Mouse (Mus musculus) spleen, postnatal 14 days (tissue): Measurements from ENCODE around the gene Mrpl14.

Source experiments
- DNase-seq, 2 experiments: peaks; one replicate each; pipeline ENCODE4 v3.0.0; 2021 to 2022; ENCODE audit warnings: low spot score in 2 of 2

The Mrpl14 gene

DNA sequence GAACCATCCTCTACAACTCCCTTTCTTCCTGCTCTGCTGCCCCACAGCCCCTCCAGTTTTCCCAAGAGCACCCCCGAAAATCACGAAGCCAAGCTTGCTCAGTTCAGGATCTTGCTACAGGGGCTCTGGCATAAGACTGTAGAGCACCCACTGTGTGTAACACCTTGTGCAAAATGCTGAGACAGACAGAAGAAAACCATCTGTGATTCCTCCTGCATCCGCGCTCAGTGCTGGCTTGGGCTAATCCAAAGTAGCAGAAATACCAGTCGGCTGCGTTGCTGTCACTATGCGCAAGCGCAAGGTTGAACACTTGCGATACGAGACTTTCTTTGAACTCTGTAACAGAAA lies 38.4 kb downstream of the Mrpl14 start:
- DNase-seq = no peak

DNA sequence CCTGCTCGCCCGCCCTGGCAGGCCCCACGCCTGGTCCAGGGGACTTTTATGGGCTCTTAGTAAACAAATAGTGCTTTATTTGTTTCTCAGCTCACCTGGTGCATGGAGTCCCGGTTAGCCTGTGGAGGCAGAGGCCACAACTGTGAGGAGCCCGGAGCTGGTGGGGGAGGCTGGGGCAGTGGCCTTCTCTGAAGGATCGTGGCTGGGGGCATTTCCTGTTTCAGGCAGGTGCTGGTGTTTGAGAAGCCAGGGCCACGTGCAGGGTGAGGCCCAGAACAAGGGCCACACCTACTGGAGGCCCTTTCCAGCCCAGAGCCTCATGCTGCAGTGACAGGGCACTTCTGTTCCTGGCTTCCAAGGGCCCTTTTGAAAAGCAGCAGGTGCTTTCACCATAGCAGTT lies 40.1 kb downstream of the Mrpl14 start:
- DNase-seq = no peak

DNA sequence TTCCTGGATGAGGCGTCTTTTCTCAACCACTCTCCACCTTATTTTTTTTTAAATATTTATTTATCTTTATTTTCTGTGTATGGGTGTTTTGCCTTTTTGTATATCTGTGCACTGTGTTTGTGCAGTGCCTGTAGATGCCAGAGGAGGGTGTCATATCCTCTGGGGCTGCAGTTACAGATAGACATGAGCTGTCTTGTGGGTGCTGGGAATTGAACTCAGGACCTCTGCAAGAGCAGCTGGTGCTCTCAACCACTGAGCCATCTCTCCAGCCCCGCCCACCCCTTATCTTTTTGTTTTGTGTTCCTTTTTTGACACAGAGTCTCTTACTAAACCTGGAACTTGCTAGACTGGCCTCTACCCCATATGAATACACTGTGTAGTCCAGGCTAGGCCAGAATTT lies 41.4 kb downstream of the Mrpl14 start:
- no peak for DNase-seq

DNA sequence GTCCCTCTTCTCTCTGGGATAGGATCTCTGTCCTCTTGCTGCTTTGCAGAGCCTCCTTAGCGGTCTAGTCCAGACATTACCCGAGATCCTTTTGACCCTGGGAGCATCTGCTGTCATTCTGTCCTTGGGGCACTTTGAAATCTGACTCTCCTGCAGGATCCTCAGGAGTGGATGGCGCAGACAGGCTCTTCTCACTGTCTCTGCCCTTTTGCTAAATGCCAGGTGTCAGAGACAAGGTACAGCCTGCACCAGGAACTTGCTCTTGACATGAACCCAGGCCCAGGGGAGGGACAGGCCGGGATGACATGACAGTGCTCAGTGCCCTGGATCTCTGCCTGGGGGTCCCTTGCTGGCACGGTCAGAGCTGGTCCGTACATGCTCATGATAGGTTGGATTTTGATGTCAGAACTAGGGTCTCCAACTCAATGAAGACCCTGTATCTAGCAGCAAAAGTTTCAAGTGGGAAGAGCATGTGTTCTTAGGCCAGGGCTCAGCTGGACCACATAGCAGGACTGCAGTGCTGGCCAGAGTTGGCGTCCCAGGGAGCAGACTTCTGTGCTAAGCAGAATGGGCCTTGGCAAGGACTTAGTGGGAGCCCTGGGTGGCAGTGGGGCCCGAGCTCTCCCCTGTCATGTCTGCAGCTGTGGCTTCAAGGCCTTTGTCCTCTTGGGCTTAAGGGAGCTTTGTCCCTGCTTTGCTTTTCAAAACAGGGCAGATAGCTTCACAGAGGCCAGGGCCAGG lies 42.0 kb downstream of the Mrpl14 start:
- no peak for DNase-seq

DNA sequence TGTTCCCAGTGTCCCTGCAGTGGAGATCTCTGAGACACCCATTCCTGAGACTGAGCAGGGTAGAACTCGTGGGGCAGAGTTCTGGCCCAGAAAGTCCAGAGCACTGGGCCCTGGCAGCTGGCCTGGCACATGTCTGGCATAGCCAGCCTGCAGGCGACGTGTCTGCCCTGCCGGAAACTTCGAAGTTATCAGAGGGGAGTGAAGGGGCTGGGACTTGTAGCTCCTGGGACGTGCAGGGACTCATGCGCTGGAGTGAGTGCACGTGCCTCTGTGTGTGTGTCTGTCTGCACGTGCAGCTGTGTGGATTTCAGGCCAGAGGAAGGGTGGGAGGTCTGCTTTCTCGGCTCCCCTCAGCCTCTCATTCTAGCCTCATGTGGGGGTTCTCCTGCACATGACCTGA lies 43.3 kb downstream of the Mrpl14 start:
- DNase-seq = no peak

DNA sequence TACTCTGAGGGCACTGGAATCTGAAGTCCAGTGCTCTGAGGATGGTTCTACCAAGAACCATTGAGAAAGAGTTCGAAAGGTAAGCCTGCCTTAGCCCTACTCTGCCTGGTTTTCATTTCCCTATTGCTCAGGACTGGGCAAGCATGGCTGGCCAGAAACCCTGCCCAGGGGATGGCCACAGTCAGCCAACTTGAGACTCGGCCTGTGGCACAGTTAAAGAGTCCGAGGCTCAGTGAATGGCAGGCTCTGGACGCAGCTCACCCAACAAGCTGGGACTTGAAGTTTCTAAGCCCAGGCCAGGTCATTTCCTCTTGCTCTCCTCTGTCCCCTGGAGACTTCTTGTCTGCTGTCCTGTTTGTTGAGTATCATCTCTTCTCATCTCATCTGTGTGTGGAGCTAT lies 44.6 kb downstream of the Mrpl14 start:
- DNase-seq = no peak

DNA sequence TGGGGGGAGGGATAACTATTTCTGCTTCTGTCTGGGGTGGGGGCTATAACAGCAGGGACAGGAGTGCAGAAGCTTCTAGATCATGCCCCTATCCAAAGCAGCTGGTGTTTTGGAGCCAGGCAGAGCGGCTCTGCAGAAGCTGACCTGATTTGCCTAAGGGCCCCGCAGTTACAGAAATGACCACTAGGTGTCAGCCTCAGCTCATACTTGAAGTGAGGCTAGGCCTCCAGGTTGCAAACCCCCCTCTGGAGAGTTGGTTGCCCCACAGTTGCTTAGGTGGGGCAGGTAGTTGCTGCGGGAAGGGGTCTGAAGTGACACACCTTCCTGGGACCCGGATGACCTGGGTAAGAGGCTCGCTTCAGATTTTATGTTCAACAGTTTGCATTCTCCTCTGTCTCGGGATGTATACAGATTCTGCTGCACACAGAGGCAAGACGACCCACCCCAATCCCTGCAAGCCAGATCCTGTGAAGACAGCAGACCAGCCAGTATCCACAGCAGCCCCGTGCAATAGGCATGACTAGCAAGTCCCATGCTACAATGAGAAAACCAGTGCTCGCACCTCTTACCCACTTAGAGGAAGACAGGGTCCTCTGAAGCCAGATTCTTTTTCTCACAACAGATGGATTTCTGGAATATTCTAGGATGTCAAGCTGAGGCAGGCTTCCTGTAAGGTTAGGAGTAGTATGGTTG lies 45.2 kb downstream of the Mrpl14 start:
- DNase-seq = peak; percentile 58 to 76

DNA sequence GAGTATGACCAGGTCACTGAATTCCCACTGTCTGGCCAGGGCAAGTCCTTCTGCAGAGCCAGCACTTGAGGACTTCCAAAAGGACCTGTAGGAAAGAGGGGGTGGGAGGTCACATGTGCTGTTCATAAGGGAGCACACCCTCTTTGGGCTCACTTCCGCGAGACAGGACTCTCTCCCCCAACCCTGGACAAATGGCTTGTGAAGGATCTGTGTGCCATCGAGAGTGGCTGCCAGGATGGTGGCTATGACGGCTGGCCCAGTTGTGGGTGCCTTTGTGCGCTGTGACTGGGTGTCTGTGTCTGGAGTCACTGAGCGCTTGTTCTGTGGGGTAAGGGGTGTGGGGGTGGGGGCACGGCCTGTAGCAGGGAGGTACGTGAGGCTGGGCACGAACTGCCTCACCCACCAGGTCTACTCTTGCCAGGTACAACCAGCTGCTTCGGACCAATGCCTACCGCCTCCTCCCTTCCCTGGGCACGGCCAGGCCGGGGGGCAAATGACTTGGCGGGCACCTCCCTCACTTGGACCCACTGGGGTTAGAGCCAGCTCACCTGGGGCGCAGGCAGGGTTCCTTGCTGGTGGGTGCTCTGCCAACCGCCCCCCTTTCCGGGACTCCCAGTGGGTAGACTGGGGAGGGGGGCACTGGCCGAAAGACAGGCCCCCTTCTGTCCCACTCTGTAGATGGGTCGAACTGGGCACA lies 47.1 kb downstream of the Mrpl14 start:
- DNase-seq = no peak

DNA sequence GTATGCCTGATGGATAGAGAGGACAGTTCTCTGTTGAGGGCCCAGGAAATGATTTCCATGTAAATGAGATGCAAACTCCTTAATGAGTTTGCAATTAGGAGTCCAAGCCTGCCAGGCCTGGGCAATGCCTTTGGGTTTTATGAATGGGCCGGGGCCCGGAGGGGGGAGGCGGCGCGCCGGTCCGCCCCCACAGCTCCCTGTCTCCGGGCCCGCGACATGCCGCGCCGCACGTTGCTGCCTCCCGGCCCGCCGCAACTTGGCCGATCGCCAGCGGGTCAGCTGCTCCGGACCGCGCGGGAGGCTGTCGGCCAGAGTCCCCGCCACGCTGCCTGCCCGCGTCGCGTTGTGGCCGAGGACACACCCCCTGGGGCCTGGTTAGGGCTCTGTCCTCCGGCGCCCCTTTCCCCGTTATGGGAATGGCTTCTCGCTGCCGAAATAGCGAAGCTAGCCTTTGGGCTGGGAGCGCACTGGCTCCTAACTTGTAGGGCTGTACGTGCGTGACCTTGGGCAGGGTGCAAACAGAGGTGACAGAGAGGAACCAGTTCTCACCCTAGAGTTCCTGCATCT lies 47.7 kb downstream of the Mrpl14 start, which contains the start of gene 1600014C23Rik:
Gene 1600014C23Rik, minus strand, starts transcription at position 110 of the 567 bp plus-strand sequence.
- DNase-seq = no peak

DNA sequence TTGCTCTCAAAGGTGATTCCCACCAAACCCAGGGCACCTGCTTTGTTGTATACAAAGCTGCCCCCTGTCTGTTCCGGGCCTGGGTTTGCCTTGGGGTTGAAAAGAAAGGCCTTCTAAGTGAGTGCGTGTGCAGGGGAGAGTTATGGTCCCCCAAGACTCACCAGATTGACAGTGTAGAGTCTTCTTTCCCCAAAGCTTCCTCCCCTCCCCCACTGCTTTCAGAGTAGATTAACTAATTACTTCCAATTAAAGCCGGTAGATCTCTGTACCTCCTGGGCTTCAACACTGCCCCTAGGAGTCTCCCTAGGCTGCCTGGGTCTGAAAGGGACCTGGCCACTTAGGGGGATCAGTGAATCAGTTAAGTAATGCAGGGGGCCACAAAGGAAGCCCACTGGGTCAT lies 48.2 kb downstream of the Mrpl14 start:
- no peak for DNase-seq

DNA sequence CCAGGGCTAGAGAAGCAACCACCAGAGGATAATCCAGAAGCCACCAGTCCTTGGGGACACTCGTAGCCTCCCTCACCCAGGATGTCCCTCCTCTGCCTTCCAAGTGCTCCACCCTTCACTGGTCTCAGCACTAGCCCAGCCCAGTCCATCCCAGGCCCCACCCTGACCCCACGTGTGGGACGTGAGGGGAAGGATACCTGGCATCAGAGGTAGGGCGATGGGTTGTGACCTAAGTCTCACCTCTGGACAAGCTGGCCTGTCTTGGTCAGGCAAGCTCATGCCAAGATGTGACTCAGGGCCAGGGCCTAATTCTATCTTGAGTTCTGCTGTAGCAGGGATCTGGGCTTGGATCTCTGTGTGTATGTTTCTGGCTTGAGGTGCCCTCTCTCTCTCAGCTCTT lies 48.8 kb downstream of the Mrpl14 start:
- DNase-seq = no peak

DNA sequence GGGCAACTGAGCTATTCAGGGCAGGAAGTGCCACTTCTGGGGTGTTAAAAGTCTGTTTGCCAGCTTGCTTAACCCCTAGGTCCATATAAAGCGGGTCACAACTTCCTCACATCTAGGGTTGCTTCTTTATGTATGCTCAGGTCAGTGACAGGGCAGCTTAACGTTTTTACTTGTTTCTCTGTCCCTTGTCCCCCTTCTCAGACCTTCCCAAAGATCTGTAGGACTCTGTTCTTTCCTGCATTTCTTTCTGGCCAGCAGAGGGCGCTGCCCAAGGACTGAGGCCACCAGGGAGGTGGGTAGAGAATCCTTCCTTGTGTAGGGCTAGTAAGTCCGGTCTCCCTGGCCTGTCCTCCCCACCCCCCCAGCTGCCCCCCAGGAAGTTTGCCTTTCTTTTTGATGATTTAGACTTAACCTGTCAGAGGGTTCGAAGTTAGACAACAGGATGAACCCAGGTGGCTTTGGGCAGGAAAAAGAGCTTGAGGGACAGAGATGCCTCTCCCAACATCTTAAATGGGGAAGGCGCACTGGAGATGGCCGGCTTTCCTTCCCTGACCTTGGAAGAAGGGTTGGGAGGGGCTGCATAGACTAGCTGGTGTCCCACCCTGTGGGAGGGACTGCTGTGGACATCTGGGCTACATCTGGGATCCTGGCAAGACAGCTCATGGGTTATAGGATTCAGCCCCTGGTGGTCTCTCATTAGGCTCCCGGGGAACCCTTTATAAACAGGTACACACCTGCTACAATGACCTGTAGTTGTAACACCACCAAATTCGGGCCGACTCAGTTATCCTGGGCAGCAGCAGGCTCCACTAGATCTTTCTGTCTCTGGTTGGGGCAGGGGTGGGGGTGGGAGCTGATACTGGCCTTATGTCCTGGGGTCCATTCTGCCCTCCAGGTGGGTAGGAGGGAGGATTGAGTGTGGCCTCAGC lies 49.5 kb downstream of the Mrpl14 start:
- DNase-seq = peak; percentile 48 to 66

DNA sequence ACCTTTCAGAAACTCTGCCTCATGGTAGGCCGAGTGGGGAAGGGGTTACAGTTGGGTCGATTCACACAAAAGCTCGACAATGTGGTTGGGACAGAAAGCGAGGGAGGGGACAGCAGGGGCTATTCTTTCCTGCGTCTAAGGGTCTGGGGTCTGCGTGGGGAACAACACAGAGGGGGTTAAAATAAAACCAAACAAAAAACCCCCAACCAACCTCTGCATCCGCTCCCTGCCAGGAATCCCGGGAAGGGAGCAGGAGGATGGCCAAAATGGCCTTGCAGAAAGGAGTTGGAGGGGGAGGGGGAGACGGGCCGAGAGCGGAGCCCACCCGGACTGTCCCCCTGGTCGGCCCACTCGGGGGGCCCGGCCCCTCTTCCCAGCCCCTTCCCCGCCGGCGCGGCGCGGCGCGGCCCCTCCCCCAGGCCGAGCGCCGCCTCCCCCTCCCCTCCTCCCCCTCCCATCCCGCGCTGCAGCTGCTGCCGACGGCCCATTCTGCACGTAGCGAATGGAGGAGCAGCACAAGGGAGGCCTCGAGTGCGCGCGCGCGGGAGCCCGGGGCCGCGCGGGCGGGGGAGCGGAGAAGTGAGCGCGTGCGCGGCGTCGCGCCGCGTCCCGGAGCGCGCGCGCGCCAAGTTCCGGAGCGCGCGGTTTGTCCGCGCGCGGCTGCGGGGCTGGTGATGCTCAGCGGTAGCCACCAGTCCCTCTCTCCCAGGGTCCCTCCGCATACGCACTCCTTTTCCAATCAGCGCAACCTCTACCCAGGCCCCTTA lies 50.4 kb downstream of the Mrpl14 start:
- peak; percentile 21 to 46 for DNase-seq

DNA sequence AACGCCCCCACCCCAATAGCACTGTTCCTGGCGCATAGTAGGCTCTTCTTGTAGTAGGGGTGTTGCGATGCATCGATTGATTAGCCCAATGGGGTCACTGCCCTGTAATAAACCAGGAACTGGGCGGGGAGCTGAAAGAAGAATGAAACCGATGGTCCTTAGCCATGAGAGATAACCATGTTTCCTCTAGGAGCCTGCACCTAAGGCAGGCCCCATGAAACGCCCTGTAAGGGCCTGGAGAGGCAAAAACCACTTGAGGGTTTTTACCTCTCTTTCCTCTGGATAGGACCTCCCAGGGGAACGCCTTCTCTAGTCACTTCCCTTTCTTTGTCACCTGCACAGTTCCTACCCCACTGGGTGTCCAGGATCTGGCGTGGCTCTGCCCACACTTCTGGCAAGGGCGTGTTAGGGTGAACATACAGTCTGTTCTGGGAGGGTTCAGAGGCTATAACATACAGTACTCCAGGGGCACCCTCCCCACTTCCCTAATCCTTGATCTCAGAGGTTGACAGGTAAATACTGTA lies 51.0 kb downstream of the Mrpl14 start:
- DNase-seq = no peak

DNA sequence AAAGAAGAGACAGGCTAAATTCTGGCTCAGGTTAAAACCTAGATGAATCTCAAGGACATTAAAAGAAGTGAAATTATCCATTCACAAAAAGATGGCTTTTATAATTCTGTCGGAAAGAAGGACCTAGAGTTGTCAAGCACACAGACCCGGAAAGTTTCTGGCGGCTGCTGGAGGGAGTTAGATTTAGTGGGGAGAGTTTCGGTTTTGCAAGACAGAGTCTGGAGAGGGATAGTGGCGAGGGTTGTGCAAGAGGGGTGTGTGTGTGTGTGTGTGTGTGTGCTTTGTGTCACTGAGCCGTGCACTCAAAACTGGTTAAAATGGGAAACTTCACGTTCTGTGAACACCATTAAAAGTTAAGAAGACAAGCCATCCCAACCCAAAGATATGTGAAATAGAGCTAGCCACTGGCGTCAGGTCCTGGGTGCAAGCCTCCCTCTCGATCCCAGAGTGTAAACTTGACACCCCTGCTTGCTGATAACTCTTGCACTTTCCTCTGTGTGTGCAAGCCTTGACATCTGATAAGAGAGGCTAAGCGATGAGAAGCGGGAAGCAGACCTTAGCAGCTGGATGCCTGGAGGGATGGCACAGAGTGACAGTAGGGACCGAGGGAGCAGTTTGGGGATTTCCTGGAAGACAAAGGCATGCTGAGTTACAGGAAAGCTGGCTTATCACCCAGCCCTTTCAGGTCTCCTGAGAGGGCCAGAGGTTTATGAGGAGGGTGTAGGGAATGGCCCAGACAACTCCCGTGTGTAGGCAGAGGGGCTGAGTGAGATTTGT lies 56.4 kb downstream of the Mrpl14 start:
- DNase-seq = no peak

DNA sequence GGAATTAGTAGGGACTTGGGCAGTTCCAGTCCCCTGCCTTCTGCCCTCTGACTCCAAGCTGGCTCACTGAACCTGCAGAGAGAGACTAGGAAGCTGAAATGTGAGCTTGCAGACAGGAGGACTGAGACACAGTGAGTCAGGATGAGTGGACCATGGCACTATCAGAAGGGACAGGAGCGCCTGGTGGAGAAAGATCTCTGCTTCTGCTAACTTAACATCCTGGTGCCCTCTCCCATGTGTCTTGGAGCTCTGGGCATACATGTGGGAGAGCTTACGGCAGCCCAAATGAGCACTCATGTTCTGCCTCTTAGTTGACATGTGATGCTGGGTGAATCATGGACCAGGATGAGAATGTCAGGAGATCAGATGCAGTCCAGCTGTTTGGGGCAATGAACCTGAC lies 59.5 kb downstream of the Mrpl14 start:
- DNase-seq = no peak

DNA sequence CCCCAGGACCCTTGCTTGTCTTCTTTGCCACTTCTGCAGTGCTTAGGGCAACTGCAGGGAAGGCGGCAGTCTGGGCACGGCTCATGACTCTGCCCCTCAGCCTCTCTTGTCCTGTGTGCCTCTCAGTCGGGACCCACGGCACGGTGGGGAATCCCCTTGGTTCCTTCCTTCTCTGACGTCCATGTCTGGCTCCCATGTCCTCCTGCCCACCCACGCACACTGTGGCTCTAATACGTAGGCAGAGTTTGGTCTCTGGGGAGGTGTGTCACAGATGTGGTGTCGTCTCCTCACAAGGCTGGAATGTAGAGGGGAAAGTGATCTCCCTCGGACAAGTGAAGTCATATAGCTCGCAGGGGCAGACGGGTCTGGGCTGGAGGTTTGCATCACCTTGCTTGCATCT lies 60.6 kb downstream of the Mrpl14 start:
- no peak for DNase-seq

DNA sequence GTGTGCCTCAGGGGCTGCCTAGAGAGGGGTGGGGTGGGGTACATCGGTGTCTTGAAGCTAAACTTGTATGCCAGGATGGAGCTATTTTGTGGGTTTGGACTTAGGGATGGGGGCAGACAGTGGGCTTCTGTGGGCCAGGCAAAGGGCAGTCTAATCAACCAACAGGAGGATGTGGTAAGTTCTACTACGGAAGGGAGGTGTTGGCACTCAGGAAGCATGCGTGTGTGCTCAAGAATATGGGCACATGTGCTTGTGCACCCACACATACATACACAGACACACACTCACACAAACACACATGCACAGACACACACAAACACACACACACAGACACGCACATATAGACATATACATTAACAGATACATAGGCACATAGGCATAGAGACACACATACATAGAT lies 61.2 kb downstream of the Mrpl14 start:
- no peak for DNase-seq
